Mouse (Mus musculus) adrenal gland, postnatal 4 days (tissue): ENCODE results near the gene Ube2b. TPM values are rescaled to one million over a fixed set of nuclear protein-coding genes. Genes with fewer than 3 reads are reported as not detected.

Experiments
- DNase-seq, 2 experiments: peaks; one replicate each; pipeline ENCODE4 v3.0.0; 2021 to 2022; ENCODE audit warnings: low spot score in 2 of 2, mixed read lengths in 2 of 2
- total RNA-seq, 2 experiments: library from RNA; stranded (reverse); gene quantifications; 2 replicates each; pipeline ENCODE4 v1.2.3; 2021

Gene Ube2b
- total RNA-seq, 2 experiments from 2014 or later = 131 to 142 TPM

GRCm38 (mm10) chr11:51937361-51937781 lies 63.2 kb downstream of the Ube2b start:
- DNase-seq = no peak

GRCm38 (mm10) chr11:51935636-51936434 lies 64.7 kb downstream of the Ube2b start:
- DNase-seq = no peak

Other genes with a start within 250 kb of the Ube2b start
- 10 to 100 TPM; 31.8 to 33.1 TPM for gene Sec24a, start 237.1 kb downstream of the Ube2b start, total RNA-seq
- 10 to 100 TPM; 68.7 to 79.2 TPM for gene Sar1b, start 237.1 kb downstream of the Ube2b start, total RNA-seq
- 10 to 100 TPM; 16.0 to 16.2 TPM for gene Jade2, start 143.1 kb downstream of the Ube2b start, total RNA-seq
- gene Cdkn2aipnl, start 33.1 kb downstream of the Ube2b start, total RNA-seq = 10 to 100 TPM; 33.1 to 34.3 TPM
- gene Cdkl3, start 3.5 kb upstream of the Ube2b start, total RNA-seq = 1 to 10 TPM; 7.9 to 8.0 TPM
- 10 to 100 TPM; 80.0 to 83.4 TPM for gene Ppp2ca, start 97.9 kb upstream of the Ube2b start, total RNA-seq
- not detected for gene Olfr1373, start 144.8 kb upstream of the Ube2b start, total RNA-seq
- not detected for gene Olfr1371, start 213.2 kb upstream of the Ube2b start, total RNA-seq
- 100 to 1,000 TPM; 362 to 376 TPM for gene Skp1a, start 231.2 kb upstream of the Ube2b start, total RNA-seq